Mouse (Mus musculus) brain, adult 2 months (tissue): Measurements from ENCODE around the gene Mup19.
A peak's percentile ranks its signal among the peaks of the same experiment; 100 is the strongest.
"Not testable (repeated sequence)": the region's sequence is repeated elsewhere in the genome, so short reads cannot be mapped to it uniquely, and the experiment has no call there.

ENCODE experiments used
- DNase-seq: peaks from one replicate; pipeline ENCODE4 v3.0.0; 2011; ENCODE audit warnings: low read depth, low spot score

The Mup19 gene

GRCm38 (mm10) chr4:61782169-61782568 lies at the start of gene Mup19:
TSS of gene Mup19 (minus strand) at chr4:61782269.
- DNase-seq, result not testable (repeated sequence)

DNA sequence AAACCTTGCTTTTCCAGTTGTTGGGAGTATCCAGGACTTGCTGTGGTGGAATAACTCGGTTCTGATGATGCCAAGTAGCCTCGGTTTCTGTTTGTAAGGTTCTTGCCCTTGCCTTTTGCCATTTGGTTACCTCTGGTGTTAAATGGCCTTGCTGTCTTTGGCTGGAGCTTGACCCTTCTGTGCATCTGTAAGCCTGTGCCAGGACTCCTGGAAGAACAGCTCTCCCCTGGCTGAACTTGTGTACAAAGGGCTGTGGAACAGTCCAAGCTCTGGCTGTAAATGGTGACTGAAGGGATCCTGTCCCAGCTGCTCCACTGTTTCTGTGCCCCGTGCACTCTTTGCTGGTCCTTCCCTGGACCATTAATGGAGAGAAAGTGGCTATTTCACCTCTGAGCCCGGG lies 47.1 kb upstream of the Mup19 start:
- DNase-seq, result no peak

DNA sequence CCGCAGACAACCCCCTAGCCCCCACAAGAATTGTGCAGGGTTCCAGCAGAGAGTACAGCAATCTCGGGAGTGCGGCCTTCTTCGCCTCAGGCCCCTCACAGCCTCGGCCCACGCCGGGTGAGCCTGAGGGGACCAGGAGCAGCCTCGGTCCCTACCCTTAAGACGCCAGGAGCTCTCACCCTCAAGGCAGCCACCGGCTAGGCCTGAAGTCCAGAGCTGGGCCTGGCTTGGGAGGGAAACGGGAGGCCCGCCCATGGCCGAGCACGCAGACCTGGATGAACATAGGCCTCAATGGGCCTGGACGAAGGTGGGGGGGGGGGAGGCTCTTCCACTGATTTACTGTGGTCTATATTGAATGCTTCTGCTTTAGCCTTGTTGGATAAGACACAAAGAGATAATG lies 41.1 kb upstream of the Mup19 start:
- DNase-seq, result no peak

DNA sequence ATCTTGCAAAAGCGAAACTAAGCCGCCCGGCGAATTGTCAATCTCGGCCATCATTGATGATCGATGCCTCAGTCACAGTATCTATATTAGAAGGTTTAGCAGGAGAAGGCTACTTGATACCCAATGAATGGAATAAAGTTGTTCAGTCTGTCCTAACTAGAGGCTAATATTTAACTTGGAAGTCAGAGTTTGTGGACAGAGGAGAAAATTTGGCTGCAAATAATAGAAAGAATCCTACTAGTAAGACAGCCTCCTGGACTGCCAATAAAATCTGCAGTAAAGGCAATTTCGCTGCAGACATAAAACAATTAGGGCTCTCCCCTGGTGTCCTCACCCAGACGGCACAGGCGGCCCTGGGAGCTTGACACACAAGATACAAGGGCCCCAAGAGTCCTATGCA lies 40.5 kb upstream of the Mup19 start:
- DNase-seq, result not testable (repeated sequence)

DNA sequence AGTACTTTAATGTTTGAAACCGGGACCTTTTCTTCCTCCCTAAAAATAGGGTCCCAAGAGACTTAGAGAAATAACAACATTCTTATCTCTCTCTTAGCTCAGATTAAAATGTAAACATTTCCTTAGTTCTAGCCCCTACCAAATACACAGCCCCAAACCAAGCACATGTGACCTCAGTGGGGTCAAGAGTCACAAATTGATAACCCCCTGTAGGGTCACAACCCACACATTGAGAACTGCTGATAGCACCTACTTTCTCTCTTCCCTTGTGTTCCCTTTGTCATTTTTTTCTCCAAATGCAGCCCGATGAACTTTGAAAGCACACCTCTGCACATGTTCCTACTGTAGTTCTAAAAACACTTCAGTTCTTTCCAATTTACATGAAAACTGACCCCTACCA lies 33.5 kb upstream of the Mup19 start:
- DNase-seq, result no peak

DNA sequence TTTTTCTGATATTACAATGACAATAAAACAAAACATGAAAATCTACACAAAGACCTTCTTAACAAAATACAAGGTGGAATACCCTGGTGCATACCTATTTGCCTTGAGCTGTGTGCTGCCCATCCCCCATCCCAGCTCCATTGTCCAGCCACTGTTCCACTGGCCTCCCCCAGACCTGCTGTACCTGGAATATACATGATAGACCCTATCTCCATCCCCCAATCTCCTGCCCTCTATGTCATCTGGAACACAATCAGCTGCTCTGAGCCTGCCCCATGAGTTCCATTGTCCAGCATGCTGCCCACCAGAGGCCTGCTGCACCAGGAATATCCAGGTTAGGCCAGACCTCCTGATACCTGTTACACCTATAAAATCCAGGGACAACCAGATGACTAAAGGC lies 31.4 kb upstream of the Mup19 start:
- no peak for DNase-seq

DNA sequence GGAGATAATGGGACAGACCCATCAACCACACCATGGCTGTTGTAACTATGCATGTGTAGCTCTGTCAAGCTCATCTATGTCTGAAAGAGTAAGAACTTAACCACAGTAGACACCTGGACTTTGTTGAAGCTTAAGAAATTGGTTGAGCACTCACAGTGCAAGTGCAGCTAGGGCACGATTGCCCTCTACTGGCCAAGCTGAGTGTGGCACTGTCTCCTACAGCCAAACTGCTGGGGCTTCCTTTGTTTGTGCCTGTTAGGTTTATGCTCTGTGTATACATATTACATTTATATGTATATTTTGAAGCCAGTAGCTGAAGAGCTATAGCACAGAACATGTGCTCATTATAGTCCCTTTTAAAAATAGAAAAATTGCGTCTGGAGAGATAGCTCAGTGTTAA lies 29.1 kb upstream of the Mup19 start:
- DNase-seq, result peak; percentile 31

DNA sequence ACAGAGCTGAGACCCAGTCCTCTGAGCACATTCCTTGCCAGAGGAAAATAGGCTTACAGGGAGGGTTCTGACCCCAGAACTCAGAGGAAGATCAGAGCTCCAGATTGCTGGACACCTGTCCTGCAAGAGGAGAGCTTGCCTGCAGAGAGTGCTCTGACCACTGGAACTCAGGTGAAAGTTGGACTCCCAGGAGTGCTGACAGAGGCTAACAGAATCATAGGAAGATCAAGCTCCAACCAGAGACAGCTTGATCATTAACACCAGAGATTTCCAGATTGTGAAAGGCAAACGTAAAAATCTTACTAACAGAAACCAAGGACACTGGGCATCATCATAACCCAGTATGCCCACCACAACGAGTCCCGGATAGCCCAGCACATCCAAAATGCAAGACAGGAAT lies 26.9 kb upstream of the Mup19 start:
- not testable (repeated sequence) for DNase-seq

DNA sequence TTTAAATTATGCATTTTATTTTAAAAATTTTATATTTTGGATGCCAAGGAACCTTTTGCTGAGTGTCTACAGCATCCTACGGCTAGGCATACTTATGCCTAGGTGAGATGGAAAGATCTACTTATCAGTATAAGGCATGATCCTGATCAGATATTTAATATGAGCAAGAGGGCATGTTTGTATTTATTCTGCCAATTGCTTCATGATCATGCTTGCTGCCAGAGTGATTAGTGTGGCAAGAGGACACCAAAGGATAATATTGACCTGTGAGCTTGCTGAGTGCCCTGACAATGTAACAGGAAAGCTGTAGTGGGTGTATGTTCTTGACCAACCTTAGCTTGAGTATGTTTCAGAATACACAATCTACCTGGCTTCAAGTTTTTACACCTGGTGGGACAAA lies 7.6 kb upstream of the Mup19 start:
- DNase-seq, result not testable (repeated sequence)

DNA sequence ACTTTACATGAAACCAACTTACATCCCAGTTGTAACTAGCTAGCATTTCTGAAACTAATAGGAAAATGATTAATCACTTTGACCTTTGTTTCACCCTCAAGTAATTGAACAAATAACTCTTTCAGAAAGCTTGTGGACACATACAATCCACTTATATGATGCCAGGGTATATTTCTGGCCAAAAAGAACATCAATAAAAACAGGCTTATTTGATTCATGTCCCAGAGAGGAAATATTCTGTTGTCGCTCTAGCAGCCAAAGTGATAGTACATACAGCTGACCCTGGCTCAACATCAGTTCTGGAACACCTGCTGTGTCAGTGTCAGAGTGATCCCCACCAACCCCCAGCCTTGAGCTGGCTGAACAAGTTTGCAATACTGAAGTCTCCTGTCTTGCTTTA lies 2.2 kb upstream of the Mup19 start:
- DNase-seq, result not testable (repeated sequence)
